Mouse (Mus musculus): ENCODE measurements around the gene Fah. TPM values are rescaled to one million over a fixed set of nuclear protein-coding genes. Genes with fewer than 3 reads are reported as not detected.

Gene Fah
- polyA plus RNA-seq (2017; shearing (Covaris generic)) = 11.2 TPM

DNA sequence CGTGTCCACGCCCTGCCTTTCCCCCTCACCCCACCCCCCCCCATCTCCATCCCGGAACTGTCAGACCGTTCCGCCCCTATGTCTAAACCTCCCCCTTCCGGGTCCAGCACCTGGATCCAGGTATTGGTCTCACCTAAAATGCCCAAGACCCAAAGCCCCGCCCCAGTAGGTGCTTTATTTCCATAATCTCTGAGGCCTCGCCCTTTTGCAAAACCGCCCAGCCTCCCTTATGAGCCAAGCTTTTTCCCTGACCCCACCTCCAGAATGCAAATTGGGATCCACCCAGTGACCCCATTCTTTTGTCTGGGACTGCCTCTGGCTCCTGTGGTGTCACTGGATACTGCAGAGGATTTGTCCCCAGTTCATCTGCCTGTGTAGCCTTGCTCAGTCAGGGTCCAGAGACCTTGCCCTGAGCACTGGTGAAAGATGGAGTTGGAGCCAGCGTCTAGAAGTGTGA is at the start of gene Fah:
Gene Fah (minus strand): TSS at position 430 of the 457 bp plus-strand sequence.

Other genes starting within 250 kb of the Fah start
- 1.1 TPM for gene Arnt2, start 196.5 kb downstream of the Fah start, polyA plus RNA-seq (2017; shearing (Covaris generic))
- gene Gm2115, start 77.8 kb downstream of the Fah start, polyA plus RNA-seq (2017; shearing (Covaris generic)) = 0.02 TPM
- gene Zfand6, start 83.2 kb upstream of the Fah start, polyA plus RNA-seq (2017; shearing (Covaris generic)) = 250 TPM
- not detected for gene Olfr291, start 246.8 kb upstream of the Fah start, polyA plus RNA-seq (2017; shearing (Covaris generic))